Mouse (Mus musculus) left cerebral cortex, postnatal 14 days (tissue): ENCODE results near the gene Rgs2. TPM values are rescaled to one million over a fixed set of nuclear protein-coding genes. Genes with fewer than 3 reads are reported as not detected.

ENCODE experiments used
- DNase-seq, 2 experiments: peaks; one replicate each; pipeline ENCODE4 v3.0.0; 2021 to 2022; ENCODE audit warnings: low spot score in 2 of 2, mixed read lengths in 1 of 2
- intact Hi-C: fragments of 180-260 bp; cut with DNase I; formaldehyde crosslinking; loops from one replicate; pipeline ENCODE4 v1.15.1; 2025
- total RNA-seq, 2 experiments: library from RNA; stranded (reverse); gene quantifications; 2 replicates each; pipeline ENCODE4 v1.2.3; 2021

Gene Rgs2
- total RNA-seq, 2 experiments from 2014 or later: 52.5 to 64.5 TPM

- intact Hi-C loops: no loop called here
- DNase-seq: no peak
These were observed 13.7 kb downstream of the Rgs2 start for GRCm38 (mm10) chr1:143990263-143990662.

- intact Hi-C loops: loop anchor here (5.0 kb wide), 1 partner anchor 37 kb away; no protein-coding TSS in a partner anchor
- no peak for DNase-seq
These were observed 14.2 kb downstream of the Rgs2 start for GRCm38 (mm10) chr1:143989773-143990172.

- intact Hi-C loops: loop anchor here (5.0 kb wide), 1 partner anchor 36 kb away; no protein-coding TSS in a partner anchor
- DNase-seq: no peak
These were observed 15.2 kb downstream of the Rgs2 start for GRCm38 (mm10) chr1:143988756-143989155.

- no peak for DNase-seq
- intact Hi-C loops: loop anchor here (5.0 kb wide), 1 partner anchor 33 kb away; no protein-coding TSS in a partner anchor
These were observed 18.9 kb downstream of the Rgs2 start for GRCm38 (mm10) chr1:143984988-143985625.

GRCm38 (mm10) chr1:143982765-143983312, 21.1 kb downstream of the Rgs2 start:
- intact Hi-C loops: no loop called here
- no peak for DNase-seq

- DNase-seq: no peak
- intact Hi-C loops: no loop called here
These were observed 21.7 kb downstream of the Rgs2 start for GRCm38 (mm10) chr1:143982085-143982764.

- intact Hi-C loops: no loop called here
- no peak for DNase-seq
These were observed 23.1 kb downstream of the Rgs2 start for GRCm38 (mm10) chr1:143980811-143981210.

GRCm38 (mm10) chr1:143974637-143975036, 29.3 kb downstream of the Rgs2 start:
- intact Hi-C loops: no loop called here
- DNase-seq: no peak

- DNase-seq: no peak
- intact Hi-C loops: no loop called here
These were observed 41.7 kb downstream of the Rgs2 start for GRCm38 (mm10) chr1:143962301-143962700.

GRCm38 (mm10) chr1:143960340-143960739, 43.6 kb downstream of the Rgs2 start:
- intact Hi-C loops: no loop called here
- DNase-seq: no peak

- intact Hi-C loops: no loop called here
- no peak for DNase-seq
These were observed 47.9 kb downstream of the Rgs2 start for GRCm38 (mm10) chr1:143956090-143956489.

GRCm38 (mm10) chr1:143952841-143953240, 51.1 kb downstream of the Rgs2 start:
- DNase-seq: no peak
- intact Hi-C loops: loop anchor here (5.0 kb wide), 1 partner anchor 34 kb away; no protein-coding TSS in a partner anchor

Other genes starting within 250 kb of the Rgs2 start
- 10 to 100 TPM; 26.7 to 27.7 TPM for gene Trove2, start 227.1 kb downstream of the Rgs2 start, total RNA-seq
- 10 to 100 TPM; 35.5 to 36.2 TPM for gene Uchl5, start 226.9 kb downstream of the Rgs2 start, total RNA-seq
- 1 to 10 TPM; 1.9 to 2.0 TPM for gene Rgs13, start 173.2 kb upstream of the Rgs2 start, total RNA-seq
- under 1 TPM in 1 of 2 experiments, not detected in 1; 0.62 TPM for gene Rgs1, start 245.1 kb upstream of the Rgs2 start, total RNA-seq